Mouse (Mus musculus) left cerebral cortex, adult 11 months (tissue): ENCODE results near the gene Pde6b.

Experiments used
- DNase-seq: peaks from one replicate; pipeline ENCODE4 v3.0.0; 2022; ENCODE audit warnings: low spot score

Pde6b gene

DNA sequence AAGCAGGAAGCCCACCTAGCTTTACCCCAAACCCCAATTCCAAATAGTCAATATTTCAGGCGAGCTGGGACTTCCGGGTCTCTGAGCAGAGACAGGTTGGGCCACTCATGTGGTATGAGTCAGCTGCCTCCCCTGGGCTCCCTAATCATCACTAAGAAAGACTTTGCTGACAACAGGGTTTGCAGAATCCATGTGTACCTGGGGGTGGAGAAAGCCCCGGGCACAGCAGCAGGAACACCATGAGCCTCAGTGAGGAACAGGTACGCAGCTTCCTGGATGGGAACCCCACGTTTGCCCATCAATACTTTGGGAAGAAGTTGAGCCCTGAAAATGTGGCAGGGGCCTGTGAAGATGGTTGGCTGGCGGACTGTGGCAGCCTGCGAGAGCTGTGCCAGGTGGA is at the start of gene Pde6b:
Gene Pde6b (plus strand): TSS at position 191 of the 400 bp plus-strand sequence.
- DNase-seq, result no peak

DNA sequence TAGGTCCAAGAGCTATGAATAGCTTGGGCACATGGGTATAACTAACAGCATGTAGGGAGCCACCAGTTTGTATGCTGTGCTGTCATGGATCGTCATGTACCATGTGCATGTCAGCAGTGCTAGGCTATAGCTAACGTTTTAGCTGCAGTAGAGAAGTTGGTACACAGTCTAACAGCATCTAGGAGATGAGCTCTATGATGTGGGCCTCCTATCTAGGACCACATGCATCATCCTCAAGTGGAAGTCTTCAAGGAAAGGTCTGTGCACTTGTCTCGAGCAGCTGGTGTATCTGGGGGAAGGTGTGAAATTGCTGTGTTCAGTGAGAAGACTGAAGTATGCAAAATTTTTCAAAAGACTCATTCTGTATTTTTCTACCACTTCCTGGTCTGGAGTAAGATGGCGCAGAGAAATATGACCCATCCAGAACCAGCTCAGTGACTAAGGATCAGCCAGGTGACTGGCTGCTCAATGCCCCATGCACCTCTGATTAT is 44.5 kb upstream of the Pde6b start:
- DNase-seq, result no peak

DNA sequence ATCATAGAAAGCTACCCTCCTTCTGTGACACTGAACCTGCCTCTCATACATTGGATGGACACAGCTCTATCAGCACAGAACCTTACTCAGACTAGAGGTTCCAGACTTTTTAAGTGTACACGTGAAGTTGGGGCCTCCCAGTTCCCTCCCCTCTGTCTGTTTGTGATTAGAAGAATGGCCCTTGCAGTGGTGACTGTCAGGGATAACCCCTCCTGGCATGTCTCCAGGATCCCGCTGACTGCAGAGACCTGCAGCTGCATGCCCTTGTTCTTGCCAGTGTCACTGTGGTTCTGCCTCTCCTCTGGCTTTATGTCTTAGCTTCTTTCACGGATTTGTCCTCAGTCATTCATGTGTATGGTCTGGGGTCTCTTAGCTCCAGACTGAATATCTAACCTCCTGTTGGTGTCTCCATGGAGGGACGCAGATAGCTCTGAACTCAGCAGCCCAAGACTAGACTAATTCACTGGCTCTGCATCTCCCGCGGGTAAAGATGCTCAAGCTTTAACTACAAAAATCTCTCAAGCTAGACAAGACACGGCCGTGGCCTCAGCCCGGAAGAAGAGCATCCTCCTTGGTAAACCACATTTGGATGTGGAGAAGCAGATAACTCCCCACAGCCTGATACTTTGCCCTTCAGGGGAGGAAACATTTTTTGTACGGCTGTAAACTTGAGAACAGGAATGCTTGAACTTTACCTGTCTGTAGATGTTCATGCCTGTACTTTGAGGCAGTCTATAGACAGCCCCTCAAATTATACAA is 42.7 kb upstream of the Pde6b start:
- no peak for DNase-seq

DNA sequence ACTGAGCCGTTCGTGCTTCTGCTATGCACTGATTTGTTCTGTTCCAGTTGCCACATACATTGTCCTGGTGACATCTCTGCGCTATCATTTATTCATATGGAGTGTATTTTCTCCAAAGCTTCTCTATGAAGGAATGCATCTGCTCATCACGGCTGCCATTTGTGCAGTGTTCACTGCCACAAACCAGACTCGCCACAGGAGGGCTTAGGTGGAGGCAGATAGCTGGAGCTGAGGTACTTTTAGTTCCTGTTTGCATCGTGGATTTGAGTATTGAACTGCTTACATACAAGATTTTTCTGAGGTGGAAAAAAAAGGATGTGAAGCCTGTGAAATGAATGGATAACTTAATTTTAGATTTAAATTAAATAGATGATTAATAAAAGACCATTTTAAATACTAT is 40.3 kb upstream of the Pde6b start:
- no peak for DNase-seq

DNA sequence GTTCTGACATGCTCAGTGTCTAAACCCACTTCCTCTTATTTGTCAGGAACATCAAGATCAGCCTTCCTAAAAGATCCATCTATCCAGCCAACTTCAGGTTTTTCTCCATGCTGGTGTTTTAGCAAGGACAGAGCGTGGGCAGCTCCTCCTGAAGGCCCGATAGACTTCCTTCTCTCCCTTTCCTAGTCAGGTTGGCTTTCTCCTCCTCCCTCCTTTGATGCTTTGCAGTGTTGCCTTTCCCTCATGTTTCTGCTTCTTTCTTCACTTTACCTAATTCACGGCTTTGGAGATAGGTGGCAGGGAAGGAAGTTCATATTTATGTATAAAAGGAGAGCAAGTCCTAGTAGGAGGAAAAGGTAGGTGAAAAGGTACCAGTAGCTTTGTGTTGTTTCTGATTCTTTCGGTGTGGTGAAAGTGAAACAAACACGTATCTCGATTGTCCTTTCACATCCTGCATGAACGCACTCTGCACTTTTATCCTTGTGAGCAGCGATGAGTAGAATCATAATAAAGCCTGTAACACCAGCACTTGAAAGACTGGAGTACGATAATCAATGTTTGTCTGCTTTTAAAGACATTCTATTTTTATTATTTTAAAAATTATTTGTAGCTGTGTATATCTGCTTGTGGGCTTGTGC is 38.6 kb upstream of the Pde6b start:
- no peak for DNase-seq

DNA sequence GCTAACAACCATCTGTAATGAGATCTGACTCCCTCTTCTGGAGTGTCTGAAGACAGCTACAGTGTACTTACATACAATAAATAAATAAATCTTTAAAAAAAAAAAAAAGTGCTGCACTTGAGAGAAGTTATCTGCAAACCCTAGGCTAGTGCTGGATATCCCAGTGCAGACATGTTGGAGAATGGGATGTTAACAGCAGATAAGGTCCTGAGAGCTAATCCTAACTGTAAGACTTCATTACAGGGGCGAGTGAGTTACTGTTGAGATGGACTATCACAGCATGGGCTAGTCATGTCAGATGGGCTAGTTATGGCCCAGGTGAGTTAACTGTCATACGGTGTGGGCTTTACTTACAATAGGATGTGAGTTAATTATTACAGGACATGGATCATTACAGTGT is 34.1 kb upstream of the Pde6b start:
- no peak for DNase-seq

DNA sequence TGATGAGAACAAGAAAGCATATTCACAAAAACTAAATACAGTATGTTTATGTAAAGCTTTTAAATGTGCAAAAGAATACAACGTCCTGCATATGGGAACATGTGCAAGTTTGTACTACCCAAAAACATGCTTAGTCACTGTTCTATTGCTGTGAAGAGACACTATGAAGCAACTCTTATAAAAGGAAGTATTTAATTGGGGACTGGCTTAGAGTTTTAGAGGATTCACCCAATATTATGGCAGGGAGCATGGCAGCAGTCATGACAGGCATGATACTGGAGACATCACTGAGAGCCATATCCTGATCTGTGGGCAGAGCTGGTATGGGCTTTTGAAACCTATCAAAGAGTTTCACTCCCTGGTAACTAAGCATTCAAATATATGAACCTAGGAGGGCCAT is 30.3 kb upstream of the Pde6b start:
- DNase-seq, result no peak

DNA sequence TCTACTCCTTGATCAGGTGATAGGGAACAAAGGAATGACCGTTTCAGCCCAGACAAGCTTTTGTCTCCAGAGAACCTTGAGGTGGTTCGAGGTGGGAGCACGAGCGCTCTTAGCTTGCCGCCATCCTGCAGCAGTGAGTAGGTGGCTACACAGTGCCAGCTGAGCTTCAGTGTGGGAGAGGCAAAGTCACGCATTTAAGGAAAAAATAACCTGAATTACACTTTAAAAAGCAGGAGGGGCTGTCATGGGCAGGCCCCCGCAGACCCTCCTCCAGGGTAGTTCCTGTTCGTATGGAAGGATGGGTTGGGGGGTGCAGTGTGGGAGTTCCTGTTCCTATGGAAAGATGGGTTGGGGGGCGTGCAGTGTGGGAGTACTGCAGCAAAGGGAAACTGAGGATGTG is 28.7 kb upstream of the Pde6b start:
- peak; percentile 41 for DNase-seq

DNA sequence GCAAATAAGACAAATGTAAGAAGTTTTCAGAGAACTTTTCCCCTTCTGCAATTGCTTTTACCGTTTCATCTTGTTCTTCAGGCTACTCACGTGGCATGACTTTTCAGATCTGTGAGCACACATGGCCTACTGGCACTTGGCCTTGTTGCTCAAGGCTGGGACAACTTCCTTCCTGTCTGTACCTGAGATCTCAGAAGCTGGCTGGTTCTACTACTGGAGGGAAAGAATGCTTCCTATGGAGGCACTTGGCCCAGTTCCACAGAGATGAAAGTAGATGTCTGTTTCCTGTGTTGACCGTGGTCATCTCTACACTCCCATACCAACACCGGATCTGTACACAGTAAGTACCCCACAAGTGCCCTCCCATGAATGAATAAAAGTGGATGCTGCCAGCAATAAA is 28.0 kb upstream of the Pde6b start:
- no peak for DNase-seq

DNA sequence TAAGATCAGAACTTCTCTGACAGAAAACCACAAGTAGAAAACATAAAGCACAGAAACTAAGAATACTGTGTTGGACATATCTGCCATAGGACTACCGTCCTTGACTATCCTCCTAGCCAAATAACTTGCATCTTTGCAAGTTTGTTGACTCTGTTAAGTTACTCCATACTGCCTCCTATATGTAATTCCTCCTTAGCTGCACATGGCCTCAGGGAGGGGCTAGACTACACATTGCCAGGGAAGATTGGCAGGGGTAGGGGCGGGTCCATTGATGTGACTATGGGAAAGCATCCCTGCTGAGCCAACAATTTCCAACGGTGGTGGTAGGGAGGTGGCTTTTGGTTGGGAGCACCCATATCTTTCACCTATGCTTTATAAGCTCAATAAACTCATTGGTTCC is 25.9 kb upstream of the Pde6b start:
- DNase-seq, result no peak

DNA sequence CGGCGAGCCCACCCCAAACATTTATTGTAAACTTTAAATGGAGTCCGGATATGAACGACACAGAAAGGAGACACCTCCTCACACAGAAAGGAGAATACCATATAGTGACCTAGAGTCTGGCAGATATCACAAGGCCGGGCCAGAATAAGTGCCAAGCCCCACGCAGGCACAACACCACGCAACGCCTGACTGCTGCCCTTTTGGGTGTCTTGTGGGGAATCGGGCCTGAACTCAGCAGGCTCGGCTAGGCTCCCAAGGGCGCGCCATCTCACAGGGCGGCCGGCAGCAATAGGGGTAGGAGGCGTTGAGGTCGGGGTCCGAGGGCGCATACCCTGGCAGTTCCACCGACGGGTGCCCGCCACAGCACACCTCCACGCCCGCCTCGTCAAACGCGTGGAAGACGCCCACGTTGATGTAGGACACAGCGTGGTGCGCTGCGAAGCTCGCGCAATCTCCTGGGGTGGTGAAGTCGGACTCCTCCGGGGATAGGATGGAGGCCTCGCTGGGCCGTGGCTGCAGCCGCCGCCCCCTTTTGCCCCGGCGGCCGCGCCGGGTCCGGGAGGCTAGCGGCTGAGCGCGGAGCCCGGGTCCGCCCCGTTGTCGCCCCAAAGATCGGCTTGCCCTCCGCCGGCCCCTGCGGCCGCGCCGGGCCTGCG is 21.7 kb upstream of the Pde6b start:
- DNase-seq, result no peak

DNA sequence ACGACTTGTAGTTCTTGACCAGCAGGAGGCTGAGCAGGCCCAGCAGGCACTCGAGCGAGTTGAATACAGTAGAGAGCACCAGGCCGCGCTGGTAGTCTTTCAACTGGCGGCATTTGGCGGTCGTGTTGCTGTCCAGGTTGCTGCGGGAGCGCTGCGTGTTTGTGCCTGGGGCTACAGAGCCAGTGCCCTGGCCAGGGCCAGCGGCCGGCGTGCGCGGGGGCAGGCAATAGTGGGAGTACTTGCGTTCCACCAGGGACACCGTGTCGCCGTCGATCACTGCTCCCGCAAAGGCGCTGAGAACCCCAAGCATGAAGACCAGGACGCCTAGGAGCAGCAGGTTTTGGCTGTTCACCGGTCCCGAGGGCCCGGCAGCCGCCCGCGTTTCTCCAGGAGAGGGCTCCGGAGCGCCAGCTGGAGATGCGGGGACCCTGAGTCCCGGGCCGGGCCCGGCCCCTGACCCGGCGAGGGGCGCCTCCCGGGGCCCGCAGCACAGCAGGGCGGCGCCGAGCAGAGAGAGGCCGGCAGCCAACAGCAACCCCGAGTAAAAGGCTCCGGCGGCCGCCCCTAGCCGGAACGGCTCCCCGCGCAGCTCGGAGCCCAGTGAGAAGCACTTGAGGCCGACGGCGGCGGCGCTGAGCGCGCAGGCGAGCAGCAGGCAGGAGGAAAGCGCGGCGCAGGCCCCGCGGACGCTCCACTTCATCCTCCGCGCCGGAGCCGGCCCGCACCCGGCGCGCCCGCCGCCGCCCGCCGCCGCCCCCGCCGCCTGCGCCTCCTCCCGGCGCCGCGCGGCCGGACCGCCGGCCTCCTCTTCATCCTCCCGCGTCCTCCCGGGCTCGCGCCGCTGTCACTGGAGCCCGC is 21.0 kb upstream of the Pde6b start:
- DNase-seq, result no peak

DNA sequence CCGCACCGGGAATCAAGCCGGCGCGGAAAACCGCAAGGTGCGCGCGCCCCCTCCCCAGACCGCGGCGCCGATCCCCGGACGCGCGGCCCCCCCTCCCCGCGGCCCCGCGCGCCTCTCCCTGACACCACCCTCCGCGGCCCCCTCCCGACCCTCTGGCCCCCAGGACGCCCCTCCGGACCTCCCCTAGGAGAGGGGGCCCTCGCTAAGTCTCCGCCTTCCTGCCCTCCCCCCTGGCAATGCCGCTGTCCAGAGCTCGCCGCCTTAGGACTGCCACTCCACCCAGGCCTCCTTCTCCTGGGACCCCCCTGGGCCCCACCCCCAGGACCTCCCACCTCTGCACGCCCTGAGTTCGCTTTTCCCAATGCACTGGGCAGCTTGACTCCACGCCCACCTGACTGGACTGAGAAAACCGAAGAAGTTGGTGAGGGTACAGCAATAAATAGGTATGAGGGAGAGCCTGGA is 20.3 kb upstream of the Pde6b start, which contains the start of gene Gm42517:
Gene Gm42517 (minus strand): TSS at position 52 of the 462 bp plus-strand sequence.
- no peak for DNase-seq

DNA sequence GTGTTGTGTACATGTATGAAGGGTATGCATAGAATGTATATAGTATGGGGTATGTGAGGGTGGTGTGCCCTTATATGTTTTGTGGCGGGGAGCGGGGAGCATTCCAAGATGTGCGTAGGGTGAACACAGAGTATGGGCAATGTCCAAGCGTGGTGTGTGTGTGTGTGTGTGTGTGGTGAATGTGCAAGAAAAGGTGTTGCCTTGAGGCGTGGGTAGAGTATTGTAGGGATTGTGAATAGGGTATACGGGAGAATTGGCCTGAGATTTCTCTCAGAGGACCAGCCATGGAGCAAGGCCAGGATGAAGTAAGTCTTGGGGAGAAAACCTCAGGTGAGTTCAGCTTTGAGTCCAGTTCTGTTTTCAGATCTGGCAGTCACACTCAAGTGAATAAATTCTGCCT is 19.7 kb upstream of the Pde6b start:
- no peak for DNase-seq

DNA sequence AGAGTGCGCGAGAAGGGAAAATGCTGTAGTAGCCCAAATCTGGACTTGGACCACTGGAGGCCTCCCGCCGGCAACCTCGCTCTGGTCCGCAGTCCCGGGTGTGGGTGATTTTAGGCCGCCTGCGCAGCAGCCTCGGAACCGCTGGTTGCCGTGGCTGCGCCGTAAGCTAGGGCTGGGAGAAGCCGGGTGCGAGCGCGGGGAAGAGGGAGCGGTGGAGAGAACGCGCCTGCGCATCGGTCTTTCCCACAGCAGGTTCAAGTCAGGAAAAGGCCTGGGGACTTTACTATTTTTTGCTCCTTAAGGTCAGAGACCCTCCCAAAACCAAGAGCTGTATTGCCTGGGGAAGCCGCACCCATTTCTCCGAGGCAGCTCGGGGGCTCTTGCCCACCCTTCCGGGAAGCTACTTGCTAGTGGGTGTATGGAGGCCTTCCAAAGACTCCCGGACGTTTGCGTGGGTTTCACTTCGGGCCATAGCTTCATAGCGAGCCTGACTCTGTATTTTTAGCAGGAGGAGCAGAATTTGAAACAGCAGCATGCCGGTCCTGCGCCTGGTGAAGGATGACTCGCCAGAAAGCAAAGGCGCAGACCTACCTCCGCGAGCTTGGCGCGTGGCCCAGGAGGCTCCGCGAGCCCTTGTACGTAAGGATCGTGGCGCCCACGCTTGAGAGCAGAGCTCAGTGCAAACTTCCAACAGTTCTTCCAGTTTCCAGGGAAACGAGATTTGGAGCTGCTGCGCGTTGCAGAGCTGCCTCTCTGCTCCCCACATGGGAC is 19.2 kb upstream of the Pde6b start:
- DNase-seq, result peak; percentile 85

DNA sequence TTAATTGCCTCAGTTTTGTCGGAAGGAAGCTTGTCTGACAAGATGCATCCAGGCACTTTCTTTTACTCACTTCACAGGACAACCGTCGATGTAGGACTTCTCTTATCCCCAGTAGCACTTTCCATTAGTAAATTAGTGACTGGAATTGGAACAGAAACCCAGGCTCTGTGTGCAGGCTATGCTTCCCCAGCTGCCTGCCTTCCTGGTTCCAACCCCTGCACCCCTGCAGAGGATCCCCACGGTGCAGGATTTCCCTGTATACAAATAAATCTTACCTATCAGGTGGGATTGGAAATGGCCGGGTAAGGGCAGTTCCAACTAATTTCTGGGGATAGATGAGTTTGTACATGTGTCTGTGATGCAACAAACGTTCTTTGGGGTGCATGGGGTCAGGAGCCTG is 18.2 kb upstream of the Pde6b start:
- DNase-seq, result no peak

DNA sequence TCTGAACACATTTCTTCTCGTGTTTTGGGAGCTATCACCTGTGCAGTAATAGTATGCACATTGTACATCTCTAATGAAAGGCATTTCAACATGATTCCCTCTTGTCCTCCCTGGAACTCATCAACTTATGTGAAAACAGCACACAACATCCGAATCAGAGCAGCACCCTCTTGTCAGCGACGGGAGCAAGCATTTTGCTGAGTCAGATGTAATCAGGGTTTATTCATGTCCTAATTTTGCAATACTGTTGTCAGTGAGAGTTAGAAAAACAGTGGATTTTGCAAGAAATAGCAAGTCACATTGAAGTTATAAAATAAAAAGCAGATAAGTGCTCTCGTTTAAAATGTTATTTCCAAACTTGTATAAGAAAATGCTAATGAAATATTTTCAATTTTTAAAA is 14.1 kb upstream of the Pde6b start:
- no peak for DNase-seq

DNA sequence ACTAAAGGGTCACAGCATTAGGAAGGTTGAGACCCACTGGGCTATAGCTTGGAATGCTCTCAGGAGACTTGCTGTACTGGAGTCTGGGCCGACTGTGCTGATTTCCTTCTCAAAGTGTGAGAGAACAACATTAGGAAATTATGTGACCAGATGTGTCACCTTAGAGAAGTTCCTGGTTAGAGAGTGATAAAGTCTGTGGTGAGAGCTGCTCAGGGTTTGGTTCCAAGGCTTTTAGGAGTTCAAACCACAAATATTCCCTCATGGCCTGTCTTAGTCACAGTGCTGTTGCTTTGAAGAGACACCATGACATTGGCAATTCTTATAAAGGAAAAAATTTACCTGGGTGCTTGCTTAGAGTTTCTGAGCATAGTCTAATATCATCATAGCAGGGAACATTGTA is 12.1 kb upstream of the Pde6b start:
- DNase-seq, result no peak

DNA sequence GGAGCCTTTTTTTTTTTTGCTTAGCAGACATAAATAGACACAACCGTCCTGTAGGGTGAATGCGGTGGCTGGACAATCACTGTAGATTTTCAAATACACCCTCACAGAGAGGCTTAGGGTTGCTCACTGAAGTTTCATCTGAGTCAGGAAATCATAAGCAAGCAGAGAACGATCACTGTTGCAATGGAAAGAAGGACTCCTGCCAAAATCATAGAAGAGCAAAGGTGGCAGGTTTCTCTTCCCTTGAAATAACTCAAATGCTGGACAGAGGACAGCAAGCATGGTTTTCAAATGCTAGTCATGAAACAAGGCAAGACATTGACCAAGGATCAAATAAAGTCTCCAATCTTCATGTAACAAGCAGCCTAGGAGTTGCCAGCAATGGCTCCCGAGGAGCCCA is 9.8 kb upstream of the Pde6b start:
- no peak for DNase-seq

DNA sequence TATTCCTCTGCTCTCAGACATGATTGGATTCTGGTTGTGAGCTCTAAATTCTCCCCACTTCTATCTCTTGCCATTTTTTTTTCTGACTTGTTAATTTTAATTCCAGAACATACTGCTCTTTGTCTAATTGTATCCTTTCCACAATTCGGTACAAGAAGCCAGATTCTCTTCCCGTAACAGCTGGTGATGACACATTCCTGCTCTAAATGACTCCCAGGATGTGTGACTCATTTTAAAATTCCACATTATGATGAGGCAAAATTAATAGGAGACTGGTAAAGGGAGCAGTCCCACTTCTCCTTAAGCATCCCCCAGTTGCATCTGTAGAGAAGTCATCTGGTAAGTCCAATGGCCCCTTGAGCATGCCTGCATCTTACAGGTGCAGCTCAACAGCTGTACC is 2.6 kb upstream of the Pde6b start:
- no peak for DNase-seq

DNA sequence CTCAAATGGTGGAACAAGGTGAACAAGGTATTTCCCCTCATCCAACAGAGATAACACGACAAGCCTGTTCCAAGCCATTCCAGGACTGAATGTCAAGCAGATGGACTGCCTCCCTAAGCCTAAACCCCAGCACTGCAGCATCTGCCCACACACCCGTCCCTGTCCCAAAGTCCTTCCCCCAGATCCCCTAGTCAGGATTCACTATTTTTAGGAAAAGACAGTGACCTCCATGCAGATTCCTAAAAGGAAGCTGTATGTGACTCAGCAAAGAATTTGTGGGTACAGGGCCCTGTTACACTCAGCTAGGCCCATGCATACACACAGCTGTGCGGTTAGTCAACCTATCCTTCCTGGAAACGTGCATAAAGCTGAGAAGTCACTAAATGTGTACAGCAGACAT is 1.7 kb upstream of the Pde6b start:
- no peak for DNase-seq
